Mouse (Mus musculus) thymus, adult 2 months (tissue): Measurements from ENCODE around the gene Pml.

ENCODE experiments used
- CTCF ChIP-seq: fragments of 200-500 bp; IDR thresholded peaks from 2 replicates; pipeline ENCODE4 v1.5.1; 2012; ENCODE audit warnings: mild to moderate bottlenecking, control low read depth, low read length, moderate library complexity, borderline replicate concordance; ENCODE audit not compliant: control insufficient read depth, poor library complexity, insufficient read depth; ENCODE audit errors: extremely low read depth
- POLR2A ChIP-seq: fragments of 200-500 bp; IDR thresholded peaks from 2 replicates; pipeline ENCODE4 v1.6.1; 2012; ENCODE audit warnings: mild to moderate bottlenecking, low read length, control low read depth, moderate library complexity; ENCODE audit not compliant: control insufficient read depth, poor library complexity, insufficient read depth; ENCODE audit errors: extremely low read depth

DNA sequence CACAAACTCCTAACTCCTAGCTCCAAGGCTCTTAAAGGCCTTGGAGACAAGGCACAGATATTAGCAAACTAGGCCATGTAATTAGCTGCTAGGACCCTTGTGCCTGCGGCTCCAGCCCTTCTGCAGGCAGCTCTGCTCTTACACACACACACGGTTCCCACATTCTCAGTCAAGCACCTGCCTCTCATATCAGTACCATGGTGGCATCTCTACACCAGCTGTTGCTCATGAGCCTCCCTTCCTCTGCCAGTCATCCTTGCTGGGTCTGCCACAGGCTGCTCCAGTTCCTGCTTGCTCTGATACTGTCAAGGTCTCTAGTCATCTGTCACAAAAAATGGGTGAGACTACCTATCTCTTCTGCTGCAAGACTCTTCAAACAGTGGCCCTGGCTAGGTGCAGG, 25.2 kb downstream of the Pml start:
- no peak for TF ChIP-seq CTCF
- no peak for TF ChIP-seq POLR2A
